Mouse (Mus musculus): ENCODE results near the gene Cadm1. TPM values are rescaled to one million over a fixed set of nuclear protein-coding genes. Genes with fewer than 3 reads are reported as not detected.

Gene Cadm1
- polyA plus RNA-seq, 1 experiment = 4.0 TPM

- Histone ChIP-seq H3K4me1 (ENCODE audit: control insufficient read depth, insufficient read depth, low read length) (no peaks in the 10 kb centered on the region; the same call in 1 of the 2 replicates), H3K4me3 (replicated peaks; ENCODE audit: control insufficient read depth, low read depth, low read length) (no peak overlapping the region), H3K27ac (ENCODE audit: control insufficient read depth, insufficient read depth, low read depth, low read length, poor library complexity) (no peak overlapping the region)
- 68% methylated on average over 6 of the region's 6 CpGs for WGBS
- TF ChIP-seq CTCF (IDR thresholded peaks at IDR 0.05; ENCODE audit: control insufficient read depth, insufficient read depth, low read length) = no peak
- no peak for TF ChIP-seq POLR2A (IDR thresholded peaks at IDR 0.05; ENCODE audit: borderline replicate concordance, control insufficient read depth, low read depth, low read length)
These were observed 249.3 kb downstream of the Cadm1 start for GRCm38 (mm10) chr9:47779291-47779690.

DNA sequence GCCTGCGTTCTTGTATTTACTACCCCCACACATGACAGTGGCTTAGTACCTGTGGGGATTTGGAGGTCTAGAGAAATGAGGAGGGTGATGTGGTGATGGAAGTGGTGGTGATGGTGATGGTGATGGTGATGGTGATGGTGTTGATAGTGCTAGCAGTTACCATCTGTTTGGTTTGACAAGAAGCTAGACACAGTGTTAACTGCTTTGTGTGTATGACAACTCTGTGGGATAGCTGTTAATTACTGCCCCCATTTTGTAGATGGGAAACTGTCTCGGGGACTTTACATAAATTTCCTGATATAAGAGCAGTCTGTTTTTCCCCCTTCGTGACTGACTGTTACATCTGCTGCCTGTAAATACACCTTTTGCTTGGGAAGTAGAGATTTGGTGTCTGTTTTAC lies 256.7 kb downstream of the Cadm1 start:
- H3K4me3 ChIP-seq (replicated peaks; ENCODE audit: control insufficient read depth, low read depth, low read length) = no peak overlapping the region
- TF ChIP-seq POLR2A (IDR thresholded peaks at IDR 0.05; ENCODE audit: borderline replicate concordance, control insufficient read depth, low read depth, low read length) (no peak), CTCF (IDR thresholded peaks at IDR 0.05; ENCODE audit: control insufficient read depth, insufficient read depth, low read length) (no peak)
- 65% methylated on average over 3 of the region's 3 CpGs for WGBS
- no peak overlapping the region for H3K27ac ChIP-seq (ENCODE audit: control insufficient read depth, insufficient read depth, low read depth, low read length, poor library complexity)
- no peaks in the 10 kb centered on the region for H3K4me1 ChIP-seq (ENCODE audit: control insufficient read depth, insufficient read depth, low read length)

DNA sequence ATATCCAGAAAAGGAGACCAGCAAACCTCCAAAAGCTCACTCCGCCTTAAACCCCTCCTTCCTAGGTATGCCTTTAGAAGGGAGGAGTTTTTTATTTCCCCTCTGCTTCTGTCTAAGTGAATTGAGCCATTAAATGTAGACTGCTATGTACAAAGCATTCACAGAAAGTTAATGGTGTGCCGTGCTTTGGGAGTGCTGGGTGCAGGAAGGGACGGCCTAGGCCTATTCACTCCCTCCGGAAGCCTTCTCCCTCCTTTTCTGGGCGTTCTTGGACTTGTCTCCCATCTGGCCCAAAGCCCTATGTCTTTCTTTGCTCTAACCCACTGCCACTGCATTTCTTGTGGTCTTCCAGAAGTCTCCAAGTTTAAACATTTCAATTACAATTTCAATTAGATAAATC lies 268.5 kb downstream of the Cadm1 start:
- no peaks in the 10 kb centered on the region for H3K4me1 ChIP-seq (ENCODE audit: control insufficient read depth, insufficient read depth, low read length)
- H3K4me3 ChIP-seq (replicated peaks; ENCODE audit: control insufficient read depth, low read depth, low read length) = no peak overlapping the region
- TF ChIP-seq CTCF (IDR thresholded peaks at IDR 0.05; ENCODE audit: control insufficient read depth, insufficient read depth, low read length) = no peak
- TF ChIP-seq POLR2A (IDR thresholded peaks at IDR 0.05; ENCODE audit: borderline replicate concordance, control insufficient read depth, low read depth, low read length) = no peak
- H3K27ac ChIP-seq (ENCODE audit: control insufficient read depth, insufficient read depth, low read depth, low read length, poor library complexity) = no peak overlapping the region
- 88% methylated on average over 5 of the region's 5 CpGs for WGBS

DNA sequence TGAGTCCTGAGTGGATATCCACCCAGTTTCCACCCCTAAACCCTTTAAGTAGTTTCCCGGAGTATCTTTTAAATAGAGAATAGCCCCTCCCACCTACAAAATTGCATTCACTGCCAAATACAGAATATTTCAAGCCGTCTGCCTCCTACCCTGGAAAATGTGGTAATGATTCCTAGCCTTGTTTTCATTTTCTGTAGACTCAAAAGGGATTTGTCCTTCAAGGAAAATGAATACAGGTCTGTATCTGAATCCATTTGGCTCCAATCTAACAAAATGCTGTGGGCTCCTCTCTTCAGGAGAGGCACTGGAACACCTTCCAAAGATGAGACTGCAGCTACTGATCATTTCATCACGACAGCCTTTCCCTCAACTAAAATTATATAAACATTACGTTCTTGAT lies 271.3 kb downstream of the Cadm1 start:
- Histone ChIP-seq H3K4me1 (ENCODE audit: control insufficient read depth, insufficient read depth, low read length) (no peaks in the 10 kb centered on the region), H3K4me3 (replicated peaks; ENCODE audit: control insufficient read depth, low read depth, low read length) (no peak overlapping the region), H3K27ac (ENCODE audit: control insufficient read depth, insufficient read depth, low read depth, low read length, poor library complexity) (no peak overlapping the region)
- no peak for TF ChIP-seq POLR2A (IDR thresholded peaks at IDR 0.05; ENCODE audit: borderline replicate concordance, control insufficient read depth, low read depth, low read length)
- WGBS = 76% methylated on average over 4 of the region's 4 CpGs

GRCm38 (mm10) chr9:47802527-47802926 lies 272.6 kb downstream of the Cadm1 start:
- no peak overlapping the region for H3K27ac ChIP-seq (ENCODE audit: control insufficient read depth, insufficient read depth, low read depth, low read length, poor library complexity)
- TF ChIP-seq CTCF (IDR thresholded peaks at IDR 0.05; ENCODE audit: control insufficient read depth, insufficient read depth, low read length) = no peak
- no peak for TF ChIP-seq POLR2A (IDR thresholded peaks at IDR 0.05; ENCODE audit: borderline replicate concordance, control insufficient read depth, low read depth, low read length)
- H3K4me3 ChIP-seq (replicated peaks; ENCODE audit: control insufficient read depth, low read depth, low read length) = no peak overlapping the region
- 78% methylated on average over 4 of the region's 4 CpGs for WGBS
- no peaks in the 10 kb centered on the region for H3K4me1 ChIP-seq (ENCODE audit: control insufficient read depth, insufficient read depth, low read length)

- Histone ChIP-seq H3K4me3 (replicated peaks; ENCODE audit: control insufficient read depth, low read depth, low read length) (no peak overlapping the region), H3K4me1 (ENCODE audit: control insufficient read depth, insufficient read depth, low read length) (no peaks in the 10 kb centered on the region), H3K27ac (ENCODE audit: control insufficient read depth, insufficient read depth, low read depth, low read length, poor library complexity) (no peak overlapping the region)
- WGBS = 79% methylated on average over 13 of the region's 13 CpGs
- no peak for TF ChIP-seq POLR2A (IDR thresholded peaks at IDR 0.05; ENCODE audit: borderline replicate concordance, control insufficient read depth, low read depth, low read length)
- no peak for TF ChIP-seq CTCF (IDR thresholded peaks at IDR 0.05; ENCODE audit: control insufficient read depth, insufficient read depth, low read length)
These were observed 273.6 kb downstream of the Cadm1 start for GRCm38 (mm10) chr9:47803531-47804105.

DNA sequence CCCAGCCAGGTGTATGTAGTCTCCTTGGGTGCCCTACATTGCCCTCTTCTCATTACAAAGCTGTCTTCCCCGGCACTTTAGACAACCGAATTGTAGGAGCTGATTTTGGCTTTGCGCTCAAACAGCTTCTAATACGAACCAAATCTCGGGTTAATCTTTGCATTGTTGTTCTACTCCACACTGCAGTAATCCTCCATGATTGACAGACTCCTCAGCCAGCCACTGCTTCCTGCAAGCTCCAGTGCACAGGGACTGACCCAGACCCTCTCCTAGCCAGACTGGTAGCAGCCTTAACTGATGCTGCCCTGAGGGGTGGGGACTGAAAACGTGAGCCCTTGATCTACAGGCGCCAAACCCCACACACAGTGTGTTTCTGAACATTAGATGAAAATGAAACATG lies 275.7 kb downstream of the Cadm1 start:
- Histone ChIP-seq H3K4me3 (replicated peaks; ENCODE audit: control insufficient read depth, low read depth, low read length) (no peak overlapping the region), H3K27ac (ENCODE audit: control insufficient read depth, insufficient read depth, low read depth, low read length, poor library complexity) (no peak overlapping the region), H3K4me1 (ENCODE audit: control insufficient read depth, insufficient read depth, low read length) (no peaks in the 10 kb centered on the region)
- TF ChIP-seq POLR2A (IDR thresholded peaks at IDR 0.05; ENCODE audit: borderline replicate concordance, control insufficient read depth, low read depth, low read length) = no peak
- no peak for TF ChIP-seq CTCF (IDR thresholded peaks at IDR 0.05; ENCODE audit: control insufficient read depth, insufficient read depth, low read length)
- WGBS = 77% methylated on average over 7 of the region's 7 CpGs

DNA sequence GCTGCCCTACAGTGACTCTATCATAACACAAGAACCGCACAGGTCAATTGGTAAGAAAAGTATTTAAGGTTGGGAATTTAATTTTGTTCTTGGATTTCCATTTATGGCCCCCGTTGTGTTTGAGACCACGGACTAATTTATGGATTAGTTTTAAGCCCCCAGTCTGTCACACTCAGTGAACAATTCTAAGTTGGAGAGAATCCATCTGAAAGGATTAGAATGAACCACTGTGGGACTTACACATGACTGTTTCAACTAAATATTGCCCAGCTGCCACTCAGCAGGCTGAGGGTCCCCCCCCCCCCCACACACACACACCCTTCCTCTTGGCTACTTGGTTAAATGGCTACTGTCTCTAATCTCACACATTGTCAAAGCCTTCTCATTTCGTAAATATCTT lies 295.7 kb downstream of the Cadm1 start:
- TF ChIP-seq CTCF (IDR thresholded peaks at IDR 0.05; ENCODE audit: control insufficient read depth, insufficient read depth, low read length) (no peak), POLR2A (IDR thresholded peaks at IDR 0.05; ENCODE audit: borderline replicate concordance, control insufficient read depth, low read depth, low read length) (no peak)
- Histone ChIP-seq H3K4me3 (replicated peaks; ENCODE audit: control insufficient read depth, low read depth, low read length) (no peak overlapping the region), H3K27ac (ENCODE audit: control insufficient read depth, insufficient read depth, low read depth, low read length, poor library complexity) (no peak overlapping the region), H3K4me1 (ENCODE audit: control insufficient read depth, insufficient read depth, low read length) (no peaks in the 10 kb centered on the region)
- WGBS = 83% methylated on average over 4 of the region's 4 CpGs

DNA sequence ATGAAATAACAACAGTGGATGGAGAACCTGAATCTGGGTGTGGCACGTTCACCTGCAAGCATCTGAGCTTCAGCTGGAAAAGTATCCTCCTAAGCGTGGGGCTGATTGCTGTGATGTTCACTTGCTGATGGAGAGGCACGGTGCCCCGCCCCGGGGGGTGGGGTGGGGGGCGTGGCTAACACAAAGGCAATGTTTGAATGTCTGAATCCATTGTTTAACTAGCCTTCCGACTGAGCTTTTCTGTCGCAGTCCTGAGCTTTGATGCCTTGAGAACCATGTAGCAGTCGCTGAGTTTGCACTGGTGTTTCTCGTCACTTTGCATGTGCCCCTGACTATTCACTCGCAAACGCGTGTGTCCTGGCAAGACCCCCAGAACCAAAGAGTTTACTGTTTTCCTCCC lies 298.8 kb downstream of the Cadm1 start:
- TF ChIP-seq POLR2A (IDR thresholded peaks at IDR 0.05; ENCODE audit: borderline replicate concordance, control insufficient read depth, low read depth, low read length) = no peak
- TF ChIP-seq CTCF (IDR thresholded peaks at IDR 0.05; ENCODE audit: control insufficient read depth, insufficient read depth, low read length) = no peak
- H3K4me1 ChIP-seq (ENCODE audit: control insufficient read depth, insufficient read depth, low read length) = no peaks in the 10 kb centered on the region
- no peak overlapping the region for H3K27ac ChIP-seq (ENCODE audit: control insufficient read depth, insufficient read depth, low read depth, low read length, poor library complexity)
- no peak overlapping the region for H3K4me3 ChIP-seq (replicated peaks; ENCODE audit: control insufficient read depth, low read depth, low read length)
- WGBS = 21% methylated on average over 13 of the region's 13 CpGs
